Mouse (Mus musculus) kidney, postnatal 36 days (tissue): Measurements from ENCODE around the gene Nkain1.

Experiments
- DNase-seq, 2 experiments: peaks; one replicate each; pipeline ENCODE4 v3.0.0; 2021 to 2022; ENCODE audit warnings: mixed read lengths in 2 of 2

Nkain1 gene

DNA sequence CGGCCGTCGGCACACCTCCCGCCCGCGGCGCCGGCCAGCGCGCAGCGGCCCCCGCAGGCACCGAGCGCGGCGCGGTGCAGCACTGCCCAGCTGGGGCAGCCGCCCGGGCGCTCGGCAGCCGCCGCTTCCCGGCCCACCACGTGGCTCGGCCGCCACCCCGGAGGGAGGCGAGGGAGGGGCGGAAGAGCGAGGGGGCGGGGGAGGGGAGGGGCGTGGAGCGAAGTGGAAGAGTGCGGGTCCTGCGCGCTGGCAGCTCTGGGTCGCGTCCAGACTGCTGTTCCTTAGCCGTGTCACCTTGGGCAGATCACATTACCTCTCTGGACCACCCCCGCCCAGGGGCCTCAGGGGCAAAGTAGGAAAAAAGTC lies at the start of gene Nkain1:
Nkain1 (minus strand) TSS at position 126 of the 366 bp plus-strand sequence.
- peak; percentile 42 to 66 for DNase-seq

DNA sequence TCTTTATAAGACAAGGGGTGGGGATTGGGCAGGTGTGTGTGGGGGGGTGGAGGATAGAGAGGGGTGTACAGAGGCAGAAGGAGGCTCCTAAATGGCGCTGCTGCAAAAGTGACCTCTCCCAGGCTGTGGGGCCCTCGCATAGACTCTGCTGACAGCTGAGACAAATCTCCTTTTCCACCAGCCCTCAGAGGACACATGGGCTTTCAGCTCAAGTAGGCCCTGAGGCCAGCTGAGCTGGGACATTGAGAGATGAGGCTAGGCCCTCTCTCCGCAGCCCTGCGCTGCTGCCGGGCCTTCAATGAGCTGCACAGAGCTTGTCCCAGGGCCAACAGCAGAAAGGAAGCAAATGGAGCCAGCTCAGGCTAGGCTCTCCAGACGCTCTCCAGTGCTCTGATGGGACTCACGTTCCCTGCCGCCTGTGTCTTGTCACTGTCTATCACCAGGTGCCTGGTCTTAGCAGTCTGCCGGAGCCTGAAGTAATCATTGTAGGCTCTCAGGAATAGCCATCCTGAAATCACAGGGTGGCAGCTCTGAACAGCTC lies 4.8 kb upstream of the Nkain1 start:
- DNase-seq = no peak

GRCm38 (mm10) chr4:130577081-130577480 lies 3.1 kb upstream of the Nkain1 start:
- DNase-seq = no peak

DNA sequence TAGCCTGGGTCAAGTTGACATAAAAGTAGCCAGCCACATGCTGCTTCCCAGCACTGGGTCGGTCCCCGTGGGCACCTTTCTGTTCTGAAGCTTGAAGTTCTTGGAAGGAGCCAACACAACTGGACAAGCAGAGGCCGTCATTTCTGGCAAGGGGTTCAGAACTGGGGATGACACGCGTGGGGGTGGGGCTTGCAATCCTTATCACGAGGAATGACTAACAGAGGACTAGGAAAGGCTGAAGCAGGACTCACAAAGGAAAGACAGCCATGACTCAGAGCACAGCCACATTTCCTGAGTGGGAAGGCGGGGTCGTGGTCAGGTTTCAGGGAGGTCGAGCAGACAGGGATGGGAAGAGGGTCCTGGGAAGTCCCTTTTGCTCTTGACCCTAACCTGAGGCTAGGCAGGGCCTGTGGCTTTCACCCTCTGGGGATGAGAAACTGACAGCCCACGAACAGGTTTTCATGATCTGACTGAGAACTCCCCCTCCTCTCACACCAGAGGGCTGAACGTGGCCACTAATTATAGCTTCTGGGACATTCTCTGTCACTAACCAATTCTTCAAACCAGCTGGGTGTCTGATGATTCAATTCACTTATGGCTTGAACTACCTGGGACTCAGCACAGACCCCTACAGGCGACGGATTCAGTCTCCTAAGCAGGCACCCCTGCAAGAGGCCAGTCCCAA lies 2.4 kb upstream of the Nkain1 start:
- DNase-seq = no peak

GRCm38 (mm10) chr4:130575533-130575932 lies 1.6 kb upstream of the Nkain1 start:
- no peak for DNase-seq

DNA sequence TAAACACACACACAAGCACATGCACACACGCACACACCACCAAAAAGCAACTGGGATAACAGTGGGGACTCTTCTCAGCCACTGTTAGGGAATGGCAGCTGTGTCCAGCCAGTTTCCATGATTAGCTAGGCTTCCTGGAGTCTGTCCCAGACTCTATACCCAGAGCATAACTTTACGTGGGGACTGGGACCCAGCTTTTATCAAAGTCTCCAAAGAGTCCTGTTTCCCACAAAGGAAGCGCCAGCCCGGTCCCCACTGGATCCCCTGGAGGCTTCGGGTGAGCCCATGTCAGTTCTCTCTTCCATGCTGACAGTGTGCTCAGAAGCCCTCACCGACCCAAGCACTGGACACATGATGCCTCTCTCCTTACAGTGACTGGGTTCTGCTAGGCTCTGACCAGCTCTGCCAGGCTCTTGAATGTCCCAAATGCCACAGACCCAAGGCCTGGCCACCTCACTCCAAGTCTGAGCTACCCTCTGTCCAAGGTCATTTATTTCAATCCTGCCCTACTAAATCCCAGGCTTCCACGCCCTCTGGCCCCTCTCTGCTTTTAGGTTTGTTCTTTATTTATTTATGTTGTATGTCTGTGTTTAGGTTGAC lies 988 bp upstream of the Nkain1 start:
- no peak for DNase-seq

GRCm38 (mm10) chr4:130573351-130574047 lies 474 bp downstream of the Nkain1 start:
- DNase-seq = peak in 1 of 2 experiments; percentile 55

GRCm38 (mm10) chr4:130573012-130573350 lies 992 bp downstream of the Nkain1 start:
- no peak for DNase-seq

GRCm38 (mm10) chr4:130572545-130572944 lies 1.4 kb downstream of the Nkain1 start:
- no peak for DNase-seq

DNA sequence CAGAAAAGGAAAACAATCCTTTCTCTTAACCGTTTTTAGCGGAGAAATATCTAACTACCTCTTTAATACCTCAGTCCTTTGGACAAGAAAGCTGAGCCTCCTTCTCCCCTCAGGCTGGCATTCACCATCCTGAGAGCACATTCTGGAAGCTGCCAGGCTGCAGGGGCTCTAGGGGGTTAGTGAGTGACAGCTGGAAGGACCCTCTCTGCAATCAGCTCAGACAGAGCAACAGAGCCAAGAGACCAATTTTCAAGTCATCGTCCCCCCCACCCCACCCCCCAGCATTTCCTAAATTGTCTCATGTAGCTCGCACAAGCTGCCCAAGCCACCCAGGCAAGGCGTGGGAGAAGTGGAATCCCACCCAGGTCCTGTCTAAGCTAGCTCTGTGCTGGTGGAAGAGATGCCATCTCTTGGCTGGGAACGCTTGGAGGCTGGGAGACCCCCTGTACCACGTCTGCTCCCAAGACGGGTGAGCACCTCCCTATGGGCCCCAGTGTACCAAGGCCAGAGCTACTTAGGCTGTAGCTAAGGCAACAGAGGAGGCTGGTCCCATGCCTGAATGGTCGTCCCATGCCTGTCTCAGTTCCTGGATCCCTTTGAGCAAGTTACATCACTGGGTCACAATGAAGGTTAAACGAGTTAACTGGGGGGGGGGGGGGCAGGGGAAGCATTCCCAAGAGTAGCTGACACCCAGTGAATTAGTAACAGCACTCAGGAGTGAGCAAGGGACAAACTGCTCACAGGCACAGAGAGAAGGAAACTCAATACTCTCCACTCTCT lies 2.8 kb downstream of the Nkain1 start:
- DNase-seq = peak; percentile 42 to 69

GRCm38 (mm10) chr4:130568043-130568978 lies 5.7 kb downstream of the Nkain1 start:
- DNase-seq = no peak

DNA sequence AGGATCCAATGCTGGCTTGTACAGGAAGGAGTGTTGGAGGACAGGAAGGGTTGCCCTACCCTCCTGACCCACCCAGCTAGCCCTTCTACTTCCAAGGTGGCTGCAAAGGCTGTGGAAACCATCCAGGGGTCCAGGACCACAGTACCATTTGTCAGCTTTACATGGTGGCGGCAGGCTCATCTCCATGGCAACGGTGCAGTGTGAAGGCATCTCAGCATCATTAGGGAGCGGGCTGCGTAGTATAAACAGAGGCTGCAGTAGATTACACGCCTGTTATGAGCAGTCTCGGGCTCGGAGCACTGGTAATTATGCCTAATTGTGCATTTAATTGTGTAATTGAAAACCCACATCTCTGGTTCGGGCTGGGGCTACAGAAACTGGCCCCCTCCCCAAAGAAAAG lies 10.2 kb downstream of the Nkain1 start:
- DNase-seq = no peak

- DNase-seq = no peak
Observed at GRCm38 (mm10) chr4:130563260-130563756, 10.7 kb downstream of the Nkain1 start.

GRCm38 (mm10) chr4:130560576-130561310 lies 13.2 kb downstream of the Nkain1 start:
- DNase-seq = no peak

DNA sequence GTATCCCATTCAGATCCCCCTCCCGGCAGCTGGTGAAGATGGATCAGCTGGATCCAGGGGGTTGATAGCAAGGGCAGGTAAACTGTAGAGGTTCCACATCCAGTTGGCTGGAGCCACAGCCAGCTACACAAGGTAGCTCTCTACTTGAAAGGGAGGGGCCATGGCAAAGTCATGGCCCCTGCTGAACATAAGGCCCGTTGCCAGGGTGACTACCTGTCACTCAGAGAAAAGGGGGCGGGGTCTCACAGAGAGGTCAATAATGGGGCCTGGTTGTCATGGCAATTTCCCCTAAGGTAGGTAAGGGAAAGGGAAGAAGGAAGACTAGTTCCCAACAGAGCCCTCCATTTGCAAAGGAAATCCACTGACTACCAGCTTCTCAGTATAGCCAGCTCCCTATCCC lies 14.8 kb downstream of the Nkain1 start:
- DNase-seq = no peak

DNA sequence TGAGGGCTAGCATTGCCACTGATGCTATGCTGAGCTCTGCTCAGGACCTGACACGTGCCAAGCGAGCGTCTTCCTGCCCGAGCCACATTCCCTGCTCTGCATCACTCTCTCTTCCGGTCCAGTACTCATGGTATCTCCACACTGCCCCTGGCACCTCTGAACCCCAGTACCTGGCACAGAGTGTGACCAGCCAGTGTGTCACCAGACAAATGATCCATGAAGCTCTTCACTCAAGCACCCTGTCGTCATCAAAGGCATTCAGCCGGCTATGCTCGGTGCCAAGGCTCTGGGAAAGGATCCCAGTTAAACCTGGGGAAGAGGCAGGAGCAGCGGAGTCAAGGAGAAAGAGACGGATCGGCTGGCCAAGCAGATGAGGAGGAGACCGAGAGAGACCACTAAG lies 16.1 kb downstream of the Nkain1 start:
- peak; percentile 73 to 84 for DNase-seq

DNA sequence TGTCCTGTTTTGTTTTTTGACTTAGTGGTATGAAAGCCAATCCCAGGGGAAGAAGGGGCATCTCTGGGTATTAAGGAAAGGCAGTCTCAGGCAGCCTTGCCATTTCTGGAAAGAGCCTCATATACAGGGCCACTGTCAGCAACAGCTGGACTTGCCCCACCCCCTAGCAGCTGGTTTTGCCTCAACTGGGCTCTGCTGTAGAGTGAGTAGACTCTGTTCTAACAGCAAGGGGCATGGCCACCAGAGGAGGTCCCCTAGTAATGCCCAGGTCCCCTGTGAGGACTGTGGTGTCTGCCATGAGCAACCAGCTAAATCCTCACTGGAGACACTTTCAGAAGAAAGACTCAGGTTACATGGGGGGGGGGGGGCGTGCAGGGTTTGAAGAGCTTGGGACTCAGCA lies 17.0 kb downstream of the Nkain1 start:
- DNase-seq = no peak

- no peak for DNase-seq
Observed at GRCm38 (mm10) chr4:130556224-130556623, 17.7 kb downstream of the Nkain1 start.

- peak; percentile 46 to 49 for DNase-seq
Observed at GRCm38 (mm10) chr4:130553121-130553448, 20.9 kb downstream of the Nkain1 start.

- no peak for DNase-seq
Observed at GRCm38 (mm10) chr4:130552312-130553120, 21.5 kb downstream of the Nkain1 start.
